Comparison of ENCODE assay signal across 24 mouse cellular contexts in genomic region chr2:159729301-159729700, GRCm38 (mm10).
A peak's percentile ranks its signal among the peaks of the same experiment; 100 is the strongest.
DNase-seq lines count a peak whose midpoint lies in the region; ATAC-seq and TF ChIP-seq lines count a peak whose summit lies in the region.
"Had no signal": no experiment of that assay in that cellular context is flagged by ENCODE, and none has a peak within 500 bp of the region (broad histone marks: within the 10 kb centered on the region; RNA-seq: fewer than 3 reads in every experiment).

No protein-coding gene starts in this region.

- no peak overlapping the region for H3K27ac ChIP-seq in heart, embryonic 11.5 days (ENCODE audit: low read depth, low read length)
- no peak overlapping the region for H3K27ac ChIP-seq in heart, adult 2 months
- peak overlapping the region; percentile 36; the same call in 1 of the 2 replicates for H3K27ac ChIP-seq in heart, embryonic 13.5 days (replicated peaks)
- 0 out of 2 replicates have a peak overlapping the region, but pooled peaks have one; percentile 38 for H3K27ac ChIP-seq in heart, embryonic 15.5 days
- no peak overlapping the region for H3K27ac ChIP-seq in heart, postnatal 0 days (ENCODE audit: low read depth)
- H3K27ac ChIP-seq: embryonic facial prominence, embryonic 10.5 days; embryonic facial prominence, embryonic 12.5 days; forebrain, embryonic 13.5 days had no signal

- 26% methylated on average over 3 of the region's 3 CpGs for WGBS in heart, embryonic 11.5 days (ENCODE audit: insufficient replicate concordance)
- WGBS in heart, adult 2 months: 50% methylated on average over 3 of the region's 3 CpGs
- whole genome bisulfite sequencing in heart, embryonic 13.5 days: 18% methylated on average over 3 of the region's 3 CpGs
- WGBS in heart, embryonic 15.5 days: 29% methylated on average over 3 of the region's 3 CpGs
- WGBS in heart, postnatal 0 days: 15% methylated on average over 3 of the region's 3 CpGs

- peaks cover 14% of the 10 kb centered on the region; the same call in 1 of the 2 replicates for H3K4me1 ChIP-seq in heart, embryonic 11.5 days (ENCODE audit: control insufficient read depth, insufficient read depth, low read length)
- H3K4me1 ChIP-seq in heart, adult 2 months (ENCODE audit: control insufficient read depth, insufficient read depth, low read length): peaks cover 4% of the 10 kb centered on the region; the same call in 1 of the 2 replicates
- peaks cover 46% of the 10 kb centered on the region for H3K4me1 ChIP-seq in heart, embryonic 13.5 days
- H3K4me1 ChIP-seq in heart, embryonic 15.5 days (replicated peaks): peaks cover 34% of the 10 kb centered on the region
- peaks cover 7% of the 10 kb centered on the region for H3K4me1 ChIP-seq in heart, postnatal 0 days (ENCODE audit: control insufficient read depth, insufficient read depth)
- H3K4me1 ChIP-seq: forebrain, embryonic 13.5 days had no signal

- TF ChIP-seq POLR2A in heart, adult 2 months (IDR thresholded peaks at IDR 0.05; ENCODE audit: insufficient read depth, low read depth, low read length): no peak

- intact Hi-C loops in heart, adult 2 months (cut with DNase I): no loop called here
- intact Hi-C loops in heart, postnatal 10 days (cut with DNase I): no loop called here

- H3K27me3 ChIP-seq in heart, embryonic 11.5 days (ENCODE audit: control insufficient read depth, insufficient read depth, low read length): no peaks in the 10 kb centered on the region
- no peaks in the 10 kb centered on the region for H3K27me3 ChIP-seq in heart, adult 2 months (ENCODE audit: control insufficient read depth, insufficient read depth, low read length)
- no peaks in the 10 kb centered on the region for H3K27me3 ChIP-seq in heart, embryonic 13.5 days (replicated peaks)
- H3K27me3 ChIP-seq in heart, embryonic 15.5 days: no peaks in the 10 kb centered on the region
- no peaks in the 10 kb centered on the region for H3K27me3 ChIP-seq in heart, postnatal 0 days (ENCODE audit: control insufficient read depth, insufficient read depth, low read length)
- H3K27me3 ChIP-seq: embryonic facial prominence, embryonic 12.5 days; forebrain, embryonic 13.5 days; Patski had no signal

- TF ChIP-seq CTCF in heart, adult 2 months (IDR thresholded peaks at IDR 0.05): no peak
- TF ChIP-seq CTCF in heart, postnatal 0 days (IDR thresholded peaks at IDR 0.05; ENCODE audit: low read depth): no peak

- TF ChIP-seq EP300 in heart, adult 2 months (IDR thresholded peaks at IDR 0.05; ENCODE audit: insufficient read depth, low read depth, low read length): no peak
- no peak for TF ChIP-seq EP300 in heart, postnatal 0 days (IDR thresholded peaks at IDR 0.05; ENCODE audit: low read depth)

- no peaks in the 10 kb centered on the region for H3K36me3 ChIP-seq in heart, embryonic 11.5 days (ENCODE audit: control insufficient read depth, insufficient read depth, low read length)
- no peaks in the 10 kb centered on the region; the same call in 1 of the 2 replicates for H3K36me3 ChIP-seq in heart, adult 2 months (ENCODE audit: control insufficient read depth, insufficient read depth, low read length)
- no peaks in the 10 kb centered on the region for H3K36me3 ChIP-seq in heart, embryonic 13.5 days
- no peaks in the 10 kb centered on the region for H3K36me3 ChIP-seq in heart, embryonic 15.5 days
- no peaks in the 10 kb centered on the region for H3K36me3 ChIP-seq in heart, postnatal 0 days (replicated peaks; ENCODE audit: control insufficient read depth, insufficient read depth, low read length)
- H3K36me3 ChIP-seq: embryonic facial prominence, embryonic 10.5 days; embryonic facial prominence, embryonic 12.5 days; G1E had no signal

- no peak overlapping the region for H3K4me2 ChIP-seq in heart, embryonic 11.5 days
- H3K4me2 ChIP-seq in heart, embryonic 13.5 days: no peak overlapping the region
- H3K4me2 ChIP-seq in heart, embryonic 15.5 days: no peak overlapping the region
- no peak overlapping the region for H3K4me2 ChIP-seq in heart, postnatal 0 days (ENCODE audit: low read depth, low read length)
- H3K4me2 ChIP-seq: embryonic facial prominence, embryonic 12.5 days; forebrain, embryonic 13.5 days had no signal

- H3K79me2 ChIP-seq in heart, adult 2 months (replicated peaks; ENCODE audit: control insufficient read depth, insufficient read depth, low read length): no peaks in the 10 kb centered on the region

- ATAC-seq in heart, embryonic 11.5 days (replicated peaks; ENCODE audit: insufficient number of reproducible peaks, low FRiP score, low TSS enrichment): peak; percentile 63
- ATAC-seq in heart, embryonic 13.5 days (ENCODE audit: extremely low read depth, insufficient number of reproducible peaks, low FRiP score, low TSS enrichment): no peak; the same call in 1 of the 2 replicates
- peak; percentile 83 for ATAC-seq in heart, embryonic 15.5 days (replicated peaks; ENCODE audit: insufficient number of reproducible peaks, insufficient read depth, low FRiP score, low read depth)
- ATAC-seq in heart, postnatal 0 days (ENCODE audit: insufficient read depth, low read depth): peak; percentile 47
- ATAC-seq: activated CD4-positive, CD25-positive, alpha-beta regulatory T cell, adult 4 months; CD4-positive, CD25-positive, alpha-beta regulatory T cell, adult 4 months; forebrain, embryonic 13.5 days; Patski had no signal

- DNase-seq in heart, adult 2 months: no peak
- DNase-seq in heart, adult 8-10 months (ENCODE audit: low spot score): no peak
- no peak for DNase-seq in heart, adult 18-20 months
- DNase-seq in heart, postnatal 0 days (ENCODE audit: low spot score): peak; percentile 9
- DNase-seq in heart, postnatal 10 days: no peak
- DNase-seq: adrenal gland, adult 8-10 months; adrenal gland, postnatal 14 days; adrenal gland, postnatal 36 days; B cell, adult 2 months; cerebellum, adult 11-12 months; cerebellum, adult 2 months; cerebellum, adult 9-10 months; cerebellum, postnatal 10 days; cerebellum, postnatal 25 days had no signal

- no peak overlapping the region for H3K9ac ChIP-seq in heart, embryonic 11.5 days (ENCODE audit: low read depth, low read length)
- H3K9ac ChIP-seq in heart, adult 2 months (ENCODE audit: low read depth, low read length): no peak overlapping the region
- no peak overlapping the region for H3K9ac ChIP-seq in heart, embryonic 13.5 days
- H3K9ac ChIP-seq in heart, embryonic 15.5 days: no peak overlapping the region
- no peak overlapping the region for H3K9ac ChIP-seq in heart, postnatal 0 days (replicated peaks; ENCODE audit: low read depth, low read length)
- H3K9ac ChIP-seq: embryonic facial prominence, embryonic 12.5 days; forebrain, embryonic 13.5 days had no signal

- H3K4me3 ChIP-seq in heart, embryonic 11.5 days (ENCODE audit: low read depth, low read length): no peak overlapping the region
- no peak overlapping the region for H3K4me3 ChIP-seq in heart, adult 2 months
- H3K4me3 ChIP-seq in heart, embryonic 13.5 days: no peak overlapping the region
- no peak overlapping the region for H3K4me3 ChIP-seq in heart, embryonic 15.5 days
- H3K4me3 ChIP-seq in heart, postnatal 0 days (ENCODE audit: low read depth, low read length): no peak overlapping the region
- H3K4me3 ChIP-seq: embryonic facial prominence, embryonic 10.5 days; embryonic facial prominence, embryonic 12.5 days; forebrain, embryonic 13.5 days had no signal

- no peaks in the 10 kb centered on the region for H3K9me3 ChIP-seq in heart, embryonic 11.5 days (replicated peaks; ENCODE audit: control insufficient read depth, low read length)
- no peaks in the 10 kb centered on the region for H3K9me3 ChIP-seq in heart, embryonic 13.5 days
- H3K9me3 ChIP-seq in heart, embryonic 15.5 days (replicated peaks): no peaks in the 10 kb centered on the region
- H3K9me3 ChIP-seq in heart, postnatal 0 days (replicated peaks; ENCODE audit: control insufficient read depth, low read length): no peaks in the 10 kb centered on the region
- H3K9me3 ChIP-seq: embryonic facial prominence, embryonic 10.5 days; embryonic facial prominence, embryonic 12.5 days; forebrain, embryonic 13.5 days had no signal

Comparison
In these comparisons a context has a peak if more than half of its experiments do, and no peak if none do; other contexts are left out.
1. H3K27ac ChIP-seq: peak in heart, embryonic 13.5 days (single experiment) and heart, embryonic 15.5 days (single experiment); none in heart, embryonic 11.5 days (single experiment), heart, adult 2 months (single experiment) and heart, postnatal 0 days (single experiment).